Comparison of ENCODE assay signal across 8 mouse cellular contexts in the genomic region with DNA sequence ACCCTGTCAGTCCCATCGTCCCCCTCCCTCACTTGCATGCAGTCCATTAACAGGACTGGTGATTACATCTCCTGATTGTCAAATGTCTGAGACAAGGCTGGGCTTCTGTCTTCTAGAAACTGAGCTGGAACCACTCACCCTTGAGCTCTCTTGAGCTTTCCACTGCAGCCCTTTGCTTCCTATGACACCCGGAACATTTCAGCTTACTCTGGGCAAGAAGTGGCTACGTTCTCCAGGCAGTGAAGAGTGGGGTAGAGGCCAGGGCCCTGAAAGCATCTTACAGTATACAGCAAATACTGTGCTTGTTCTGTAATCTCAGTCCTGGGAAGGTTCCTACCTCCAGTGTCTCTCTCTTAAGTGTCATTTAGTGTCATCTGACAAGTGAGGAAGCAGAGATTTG. TPM values are rescaled to one million over a fixed set of nuclear protein-coding genes. Genes with fewer than 3 reads are reported as not detected.
DNase-seq lines count a peak whose midpoint lies in the region; ATAC-seq and TF ChIP-seq lines count a peak whose summit lies in the region.

No protein-coding gene starts in this region.

- no peak for TF ChIP-seq CTCF in ES-Bruce4 (IDR thresholded peaks at IDR 0.05; ENCODE audit: low read depth, low read length)
- TF ChIP-seq CTCF in forebrain, postnatal 0 days (IDR thresholded peaks at IDR 0.05; ENCODE audit: low read depth), result no peak

- peak overlapping the region; percentile 93 for H3K9ac ChIP-seq in heart, embryonic 11.5 days (ENCODE audit: low read depth, low read length)
- peak overlapping the region; percentile 88 for H3K9ac ChIP-seq in ES-Bruce4 (ENCODE audit: low read depth, poor library complexity, severe bottlenecking)
- peak overlapping the region; percentile 90 for H3K9ac ChIP-seq in forebrain, postnatal 0 days

- no peak for DNase-seq in heart, adult 8-10 months (ENCODE audit: low spot score)
- no peak for DNase-seq in forebrain, postnatal 0 days
- no peak for DNase-seq in adrenal gland, postnatal 10 days
- DNase-seq in kidney, postnatal 14 days, result no peak
- DNase-seq in spleen, postnatal 14 days (ENCODE audit: low spot score in 2 of 2), result no peak

- H3K4me1 ChIP-seq in heart, embryonic 11.5 days (ENCODE audit: control insufficient read depth, insufficient read depth, low read length), result peaks cover 8% of the 10 kb centered on the region
- H3K4me1 ChIP-seq in ES-Bruce4 (ENCODE audit: control insufficient read depth, insufficient read depth, low read length), result peaks cover 2% of the 10 kb centered on the region
- peaks cover 10% of the 10 kb centered on the region for H3K4me1 ChIP-seq in forebrain, postnatal 0 days (ENCODE audit: insufficient read depth)

- TF ChIP-seq POLR2A in ES-Bruce4 (IDR thresholded peaks at IDR 0.05; ENCODE audit: insufficient read depth, low read length), result no peak

- H3K4me2 ChIP-seq in heart, embryonic 11.5 days, result peak overlapping the region; percentile 82
- peak overlapping the region; percentile 87 for H3K4me2 ChIP-seq in forebrain, postnatal 0 days (ENCODE audit: low read depth)

- peak; percentile 14; the same call in 1 of the 2 replicates for ATAC-seq in heart, embryonic 11.5 days (replicated peaks; ENCODE audit: insufficient number of reproducible peaks, low FRiP score, low TSS enrichment)
- ATAC-seq in forebrain, postnatal 0 days, result peak; percentile 45

- no peaks in the 10 kb centered on the region for H3K27me3 ChIP-seq in heart, embryonic 11.5 days (ENCODE audit: control insufficient read depth, insufficient read depth, low read length)
- H3K27me3 ChIP-seq in ES-Bruce4 (ENCODE audit: control insufficient read depth, insufficient read depth, low read length, poor library complexity, severe bottlenecking), result no peaks in the 10 kb centered on the region
- no peaks in the 10 kb centered on the region for H3K27me3 ChIP-seq in forebrain, postnatal 0 days (ENCODE audit: insufficient read depth, low read length)

- 30% methylated on average over 3 of the region's 3 CpGs for WGBS in heart, embryonic 11.5 days (ENCODE audit: insufficient replicate concordance)
- WGBS in forebrain, postnatal 0 days, result 14% methylated on average over 3 of the region's 3 CpGs
- 8% methylated on average over 3 of the region's 3 CpGs for WGBS in macrophage (ENCODE audit: missing documents)

- no peaks in the 10 kb centered on the region for H3K79me2 ChIP-seq in macrophage (ENCODE audit: inconsistent target)

- no peaks in the 10 kb centered on the region for H3K36me3 ChIP-seq in heart, embryonic 11.5 days (ENCODE audit: control insufficient read depth, insufficient read depth, low read length)
- peaks cover 6% of the 10 kb centered on the region for H3K36me3 ChIP-seq in ES-Bruce4 (ENCODE audit: control insufficient read depth, insufficient read depth, low read length, poor library complexity, severe bottlenecking)
- H3K36me3 ChIP-seq in forebrain, postnatal 0 days (ENCODE audit: insufficient read depth), result no peaks in the 10 kb centered on the region
- H3K36me3 ChIP-seq in macrophage (ENCODE audit: inconsistent target), result no peaks in the 10 kb centered on the region

- peak overlapping the region; percentile 86 for H3K27ac ChIP-seq in heart, embryonic 11.5 days (ENCODE audit: low read depth, low read length)
- H3K27ac ChIP-seq in ES-Bruce4 (ENCODE audit: insufficient read depth, low read length) (peak overlapping the region; percentile 80), macrophage (no peak overlapping the region)
- peak overlapping the region; percentile 81 for H3K27ac ChIP-seq in forebrain, postnatal 0 days (ENCODE audit: low read depth, low read length)

- no peaks in the 10 kb centered on the region for H3K9me3 ChIP-seq in heart, embryonic 11.5 days (replicated peaks; ENCODE audit: control insufficient read depth, low read length)
- H3K9me3 ChIP-seq in ES-Bruce4 (replicated peaks; ENCODE audit: control insufficient read depth, insufficient read depth, low read length, poor library complexity, severe bottlenecking), result peaks cover 11% of the 10 kb centered on the region; the same call in 1 of the 2 replicates
- no peaks in the 10 kb centered on the region for H3K9me3 ChIP-seq in forebrain, postnatal 0 days (ENCODE audit: low read length)

- no peak for TF ChIP-seq EP300 in ES-Bruce4 (IDR thresholded peaks at IDR 0.05; ENCODE audit: insufficient read depth, low read depth, low read length)

- peak overlapping the region; percentile 81 for H3K4me3 ChIP-seq in heart, embryonic 11.5 days (ENCODE audit: low read depth, low read length)
- H3K4me3 ChIP-seq in ES-Bruce4 (ENCODE audit: low read depth, low read length), result peak overlapping the region; percentile 87
- peak overlapping the region; percentile 74 for H3K4me3 ChIP-seq in forebrain, postnatal 0 days (ENCODE audit: low read depth, low read length)
- peak overlapping the region; percentile 47 for H3K4me3 ChIP-seq in macrophage (ENCODE audit: inconsistent target)

RNA-seq across cellular contexts. Expression of gene Gnpnat1, which starts 15.5 kb away (rescaled TPM):
- 36.8 and 38.0 TPM in 2 replicates for polyA plus RNA-seq in heart, embryonic 11.5 days (2014; fragmentation: Nextera tagmentation; extraction: Ambion mirVana)
- 10 to 100 TPM; 11.5 to 13.3 (median 12.3) TPM for total RNA-seq in heart, adult 8-10 months (2022)
- 96.6 and 98.5 TPM in 2 replicates for polyA plus RNA-seq in ES-Bruce4 (2011; ENCODE audit: insufficient read depth, insufficient read length, low read depth, missing spikeins)
- total RNA-seq in forebrain, postnatal 0 days (2014; rRNA removed), result 23.6 and 31.1 TPM in 2 replicates
- 14.9 and 19.2 TPM in 2 replicates for polyA plus RNA-seq in forebrain, postnatal 0 days (2015; fragmentation: Nextera tagmentation; extraction: Ambion mirVana)
- 10 to 100 TPM in 17 of 26 experiments, 1 to 10 TPM in 9; 3.1 to 29.8 (median 15.4) TPM for total RNA-seq in macrophage (2018; cell fraction: chromatin; rRNA removed)
- 10 to 100 TPM in 5 of 26 experiments, 1 to 10 TPM in 21; 4.2 to 12.7 (median 8.4) TPM for total RNA-seq in macrophage (2018; cell fraction: cytosol; rRNA removed)
- 10 to 100 TPM in 13 of 26 experiments, 1 to 10 TPM in 13; 1.6 to 27.0 (median 9.9) TPM for total RNA-seq in macrophage (2018; cell fraction: nucleus; rRNA removed)
- polyA plus RNA-seq in macrophage (2018), result 7.2 to 16.6 TPM (median 15.9 TPM) in 3 replicates
- 10 to 100 TPM; 31.9 to 36.4 TPM for total RNA-seq in adrenal gland, postnatal 10 days (2021)

RNA-seq across cellular contexts. Expression of gene Styx, which starts 38.3 kb away (rescaled TPM):
- polyA plus RNA-seq in heart, embryonic 11.5 days (2014; fragmentation: Nextera tagmentation; extraction: Ambion mirVana), result 44.3 and 52.1 TPM in 2 replicates
- 10 to 100 TPM; 19.9 to 32.3 (median 29.2) TPM for total RNA-seq in heart, adult 8-10 months (2022)
- polyA plus RNA-seq in ES-Bruce4 (2011; ENCODE audit: insufficient read depth, insufficient read length, low read depth, missing spikeins) (31.1 and 36.7 TPM in 2 replicates), macrophage (2018) (13.7 to 22.3 TPM (median 15.2 TPM) in 3 replicates)
- total RNA-seq in forebrain, postnatal 0 days (2014; rRNA removed), result 35.9 and 36.2 TPM in 2 replicates
- polyA plus RNA-seq in forebrain, postnatal 0 days (2015; fragmentation: Nextera tagmentation; extraction: Ambion mirVana), result 59.2 and 72.2 TPM in 2 replicates
- 10 to 100 TPM; 14.5 to 58.6 (median 29.9) TPM for total RNA-seq in macrophage (2018; cell fraction: chromatin; rRNA removed)
- total RNA-seq in macrophage (2018; cell fraction: cytosol; rRNA removed), result 10 to 100 TPM; 11.5 to 26.0 (median 19.9) TPM
- total RNA-seq in macrophage (2018; cell fraction: nucleus; rRNA removed), result 10 to 100 TPM in 24 of 26 experiments, 1 to 10 TPM in 2; 8.1 to 44.0 (median 19.5) TPM
- total RNA-seq in adrenal gland, postnatal 10 days (2021), result 10 to 100 TPM; 29.8 to 41.3 TPM

RNA-seq across cellular contexts. Expression of gene Psmc6, which starts 59.6 kb away (rescaled TPM):
- 142 and 148 TPM in 2 replicates for polyA plus RNA-seq in heart, embryonic 11.5 days (2014; fragmentation: Nextera tagmentation; extraction: Ambion mirVana)
- total RNA-seq in heart, adult 8-10 months (2022), result 100 to 1,000 TPM in 1 of 4 experiments, 10 to 100 TPM in 3; 94.8 to 106 (median 95.4) TPM
- 571 and 612 TPM in 2 replicates for polyA plus RNA-seq in ES-Bruce4 (2011; ENCODE audit: insufficient read depth, insufficient read length, low read depth, missing spikeins)
- total RNA-seq in forebrain, postnatal 0 days (2014; rRNA removed), result 156 and 159 TPM in 2 replicates
- 140 and 156 TPM in 2 replicates for polyA plus RNA-seq in forebrain, postnatal 0 days (2015; fragmentation: Nextera tagmentation; extraction: Ambion mirVana)
- total RNA-seq in macrophage (2018; cell fraction: chromatin; rRNA removed), result 100 to 1,000 TPM; 125 to 333 (median 239) TPM
- total RNA-seq in macrophage (2018; cell fraction: cytosol; rRNA removed), result 100 to 1,000 TPM in 5 of 26 experiments, 10 to 100 TPM in 21; 60.7 to 107 (median 78.5) TPM
- total RNA-seq in macrophage (2018; cell fraction: nucleus; rRNA removed), result 100 to 1,000 TPM in 15 of 26 experiments, 10 to 100 TPM in 11; 65.5 to 149 (median 105) TPM
- polyA plus RNA-seq in macrophage (2018), result 68.8 to 188 TPM (median 89.7 TPM) in 3 replicates
- 100 to 1,000 TPM; 109 to 113 TPM for total RNA-seq in adrenal gland, postnatal 10 days (2021)
